Mouse (Mus musculus): ENCODE data around the gene Tle3.

DNA sequence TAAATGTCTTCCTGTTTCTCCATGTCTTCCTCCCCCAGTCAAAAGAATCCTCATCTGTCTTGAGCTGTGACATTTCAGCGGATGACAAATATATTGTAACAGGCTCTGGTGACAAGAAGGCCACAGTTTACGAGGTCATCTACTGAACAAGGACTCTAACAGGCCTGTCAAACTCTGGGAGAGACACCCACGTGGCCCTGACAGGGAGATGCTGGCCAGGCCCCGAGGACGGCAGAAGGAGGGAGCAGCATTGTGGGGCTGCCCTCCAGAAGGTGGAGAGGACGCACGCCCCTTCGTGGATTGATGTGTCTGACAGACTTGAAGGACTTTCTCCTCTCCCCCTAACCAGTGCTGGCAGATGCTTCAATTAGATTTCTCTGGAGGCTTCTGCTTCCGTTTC lies 44.4 kb downstream of the Tle3 start:
- TF ChIP-seq USF1 (IDR thresholded peaks at IDR 0.05; ENCODE audit: low read depth) (no peak), MYOG (IDR thresholded peaks at IDR 0.05; ENCODE audit: control insufficient read depth, extremely low read depth, insufficient read length) (no peak), CTCF (IDR thresholded peaks at IDR 0.05; ENCODE audit: control insufficient read depth, insufficient read depth, insufficient read length) (no peak), MAX (IDR thresholded peaks at IDR 0.05) (no peak), FOSL1 (IDR thresholded peaks at IDR 0.05; ENCODE audit: insufficient read depth, low read length, poor library complexity, severe bottlenecking) (no peak), CEBPB (IDR thresholded peaks at IDR 0.05; ENCODE audit: low read depth) (no peak)
